Mouse (Mus musculus) right cerebral cortex, postnatal 14 days (tissue): Measurements from ENCODE around the gene Ttc25.
"Not testable (repeated sequence)": the region's sequence is repeated elsewhere in the genome, so short reads cannot be mapped to it uniquely, and the experiment has no call there.

Experiments
- DNase-seq: peaks from one replicate; pipeline ENCODE4 v3.0.0; 2022

Ttc25 gene

GRCm38 (mm10) chr11:100574188-100574587, 28.8 kb downstream of the Ttc25 start:
- no peak for DNase-seq

GRCm38 (mm10) chr11:100574708-100575483, 29.5 kb downstream of the Ttc25 start, which contains the start of gene Cnp:
Gene Cnp (plus strand): TSS chr11:100574904.
- peak; percentile 70 for DNase-seq

- no peak for DNase-seq
These were observed 30.1 kb downstream of the Ttc25 start for GRCm38 (mm10) chr11:100575484-100575855.

GRCm38 (mm10) chr11:100576256-100576655, 30.8 kb downstream of the Ttc25 start:
- no peak for DNase-seq

GRCm38 (mm10) chr11:100577852-100578599, 32.6 kb downstream of the Ttc25 start:
- no peak for DNase-seq

- no peak for DNase-seq
These were observed 33.9 kb downstream of the Ttc25 start for GRCm38 (mm10) chr11:100579116-100579799.

GRCm38 (mm10) chr11:100580275-100580674, 34.9 kb downstream of the Ttc25 start:
- DNase-seq: no peak

- DNase-seq: peak; percentile 65
These were observed 36.3 kb downstream of the Ttc25 start for GRCm38 (mm10) chr11:100581756-100582155.

GRCm38 (mm10) chr11:100582413-100582812, 37.0 kb downstream of the Ttc25 start:
- DNase-seq: not testable (repeated sequence)

GRCm38 (mm10) chr11:100582836-100583235, 37.4 kb downstream of the Ttc25 start:
- DNase-seq: no peak

GRCm38 (mm10) chr11:100584561-100584961, 39.2 kb downstream of the Ttc25 start:
- no peak for DNase-seq

GRCm38 (mm10) chr11:100585148-100585547, 39.7 kb downstream of the Ttc25 start:
- no peak for DNase-seq

- DNase-seq: no peak
These were observed 43.1 kb downstream of the Ttc25 start for GRCm38 (mm10) chr11:100588462-100588861.

GRCm38 (mm10) chr11:100592346-100593046, 47.1 kb downstream of the Ttc25 start:
- DNase-seq: no peak

- no peak for DNase-seq
These were observed 49.2 kb downstream of the Ttc25 start for GRCm38 (mm10) chr11:100594608-100595007.

GRCm38 (mm10) chr11:100595533-100595932, 50.1 kb downstream of the Ttc25 start:
- no peak for DNase-seq

- no peak for DNase-seq
These were observed 52.7 kb downstream of the Ttc25 start for GRCm38 (mm10) chr11:100598074-100598473.

GRCm38 (mm10) chr11:100601372-100601771, 56.0 kb downstream of the Ttc25 start:
- no peak for DNase-seq

- no peak for DNase-seq
These were observed 57.7 kb downstream of the Ttc25 start for GRCm38 (mm10) chr11:100603155-100603554.

- no peak for DNase-seq
These were observed 58.4 kb downstream of the Ttc25 start for GRCm38 (mm10) chr11:100603813-100604212.

- no peak for DNase-seq
These were observed 59.1 kb downstream of the Ttc25 start for GRCm38 (mm10) chr11:100604321-100605005.

GRCm38 (mm10) chr11:100605451-100605850, 60.0 kb downstream of the Ttc25 start:
- no peak for DNase-seq
